Mouse (Mus musculus): ENCODE data around the gene Zbtb3. TPM values are rescaled to one million over a fixed set of nuclear protein-coding genes. Genes with fewer than 3 reads are reported as not detected.

Zbtb3 gene
- polyA plus RNA-seq, 1 experiment: 1.4 TPM

GRCm38 (mm10) chr19:8788521-8788920, 13.8 kb upstream of the Zbtb3 start:
- TF ChIP-seq GATA1 (IDR thresholded peaks at IDR 0.05; ENCODE audit: low read length): no peak

GRCm38 (mm10) chr19:8789171-8789570, 13.2 kb upstream of the Zbtb3 start:
- no peak for TF ChIP-seq GATA1 (IDR thresholded peaks at IDR 0.05; ENCODE audit: low read length)

- TF ChIP-seq GATA1 (IDR thresholded peaks at IDR 0.05; ENCODE audit: low read length): no peak
Observed at GRCm38 (mm10) chr19:8790171-8790570, 12.2 kb upstream of the Zbtb3 start.

GRCm38 (mm10) chr19:8798264-8798946, 4.0 kb upstream of the Zbtb3 start, which contains the start of gene Polr2g:
Polr2g (minus strand) TSS chr19:8798577.
- TF ChIP-seq GATA1 (IDR thresholded peaks at IDR 0.05; ENCODE audit: low read length): no peak

GRCm38 (mm10) chr19:8798947-8799315, 3.4 kb upstream of the Zbtb3 start:
- no peak for TF ChIP-seq GATA1 (IDR thresholded peaks at IDR 0.05; ENCODE audit: low read length)

GRCm38 (mm10) chr19:8803204-8803780, 937 bp downstream of the Zbtb3 start:
- no peak for TF ChIP-seq GATA1 (IDR thresholded peaks at IDR 0.05; ENCODE audit: low read length)

- no peak for TF ChIP-seq GATA1 (IDR thresholded peaks at IDR 0.05; ENCODE audit: low read length)
Observed at GRCm38 (mm10) chr19:8803879-8804660, 1.7 kb downstream of the Zbtb3 start.

- no peak for TF ChIP-seq GATA1 (IDR thresholded peaks at IDR 0.05; ENCODE audit: low read length)
Observed at GRCm38 (mm10) chr19:8806810-8807209, 4.5 kb downstream of the Zbtb3 start.

- TF ChIP-seq GATA1 (IDR thresholded peaks at IDR 0.05; ENCODE audit: low read length): no peak
Observed at GRCm38 (mm10) chr19:8815812-8816211, 13.5 kb downstream of the Zbtb3 start.

GRCm38 (mm10) chr19:8817001-8817400, 14.6 kb downstream of the Zbtb3 start:
- no peak for TF ChIP-seq GATA1 (IDR thresholded peaks at IDR 0.05; ENCODE audit: low read length)

GRCm38 (mm10) chr19:8818301-8818798, 16.0 kb downstream of the Zbtb3 start:
- no peak for TF ChIP-seq GATA1 (IDR thresholded peaks at IDR 0.05; ENCODE audit: low read length)

GRCm38 (mm10) chr19:8818801-8819595, 16.6 kb downstream of the Zbtb3 start, which contains the start of gene Ttc9c:
Ttc9c (minus strand) TSS chr19:8819333.
- TF ChIP-seq GATA1 (IDR thresholded peaks at IDR 0.05; ENCODE audit: low read length): no peak

- no peak for TF ChIP-seq GATA1 (IDR thresholded peaks at IDR 0.05; ENCODE audit: low read length)
Observed at GRCm38 (mm10) chr19:8819596-8820423, 17.5 kb downstream of the Zbtb3 start, which contains the start of gene Hnrnpul2. Hnrnpul2 (plus strand) TSS chr19:8820010.

- TF ChIP-seq GATA1 (IDR thresholded peaks at IDR 0.05; ENCODE audit: low read length): no peak
Observed at GRCm38 (mm10) chr19:8820424-8820956, 18.1 kb downstream of the Zbtb3 start.
